Mouse (Mus musculus): Measurements from ENCODE around the gene Spcs2.

Gene Spcs2

GRCm38 (mm10) chr7:99863362-99863761 is at the start of gene Spcs2:
Gene Spcs2, minus strand, starts transcription at chr7:99863462.
- DNase-seq (ENCODE audit: low spot score) = no peak

GRCm38 (mm10) chr7:99911038-99911437 is 47.8 kb upstream of the Spcs2 start:
- no peak for DNase-seq (ENCODE audit: low spot score)

GRCm38 (mm10) chr7:99907463-99907862 is 44.2 kb upstream of the Spcs2 start:
- no peak for DNase-seq (ENCODE audit: low spot score)

- DNase-seq (ENCODE audit: low spot score) = no peak
Observed at GRCm38 (mm10) chr7:99906346-99906745, 43.1 kb upstream of the Spcs2 start.

GRCm38 (mm10) chr7:99904421-99905005 is 41.3 kb upstream of the Spcs2 start:
- DNase-seq (ENCODE audit: low spot score) = no peak

GRCm38 (mm10) chr7:99902918-99903665 is 39.8 kb upstream of the Spcs2 start:
- DNase-seq (ENCODE audit: low spot score) = no peak

- no peak for DNase-seq (ENCODE audit: low spot score)
Observed at GRCm38 (mm10) chr7:99902208-99902607, 38.9 kb upstream of the Spcs2 start.

GRCm38 (mm10) chr7:99896905-99897304 is 33.6 kb upstream of the Spcs2 start:
- no peak for DNase-seq (ENCODE audit: low spot score)

GRCm38 (mm10) chr7:99894478-99894877 is 31.2 kb upstream of the Spcs2 start:
- no peak for DNase-seq (ENCODE audit: low spot score)

GRCm38 (mm10) chr7:99893967-99894366 is 30.7 kb upstream of the Spcs2 start:
- DNase-seq (ENCODE audit: low spot score) = no peak

GRCm38 (mm10) chr7:99892351-99892750 is 29.1 kb upstream of the Spcs2 start:
- DNase-seq (ENCODE audit: low spot score) = no peak

- no peak for DNase-seq (ENCODE audit: low spot score)
Observed at GRCm38 (mm10) chr7:99891471-99891870, 28.2 kb upstream of the Spcs2 start.

GRCm38 (mm10) chr7:99890168-99890755 is 27.0 kb upstream of the Spcs2 start:
- no peak for DNase-seq (ENCODE audit: low spot score)

GRCm38 (mm10) chr7:99889175-99889880 is 26.1 kb upstream of the Spcs2 start:
- peak; percentile 46 for DNase-seq (ENCODE audit: low spot score)

- no peak for DNase-seq (ENCODE audit: low spot score)
Observed at GRCm38 (mm10) chr7:99887743-99888142, 24.5 kb upstream of the Spcs2 start.

- DNase-seq (ENCODE audit: low spot score) = no peak
Observed at GRCm38 (mm10) chr7:99887230-99887735, 24.0 kb upstream of the Spcs2 start.

GRCm38 (mm10) chr7:99878254-99878653 is 15.0 kb upstream of the Spcs2 start:
- no peak for DNase-seq (ENCODE audit: low spot score)

GRCm38 (mm10) chr7:99876345-99876744 is 13.1 kb upstream of the Spcs2 start:
- peak; percentile 93 for DNase-seq (ENCODE audit: low spot score)

- no peak for DNase-seq (ENCODE audit: low spot score)
Observed at GRCm38 (mm10) chr7:99875891-99876290, 12.6 kb upstream of the Spcs2 start.

- DNase-seq (ENCODE audit: low spot score) = no peak
Observed at GRCm38 (mm10) chr7:99873965-99874364, 10.7 kb upstream of the Spcs2 start.

GRCm38 (mm10) chr7:99869296-99869695 is 6.0 kb upstream of the Spcs2 start:
- DNase-seq (ENCODE audit: low spot score) = no peak

- no peak for DNase-seq (ENCODE audit: low spot score)
Observed at GRCm38 (mm10) chr7:99865219-99865618, 2.0 kb upstream of the Spcs2 start.

All from embryo, embryonic 10.5 days (tissue).